Mouse (Mus musculus) midbrain, embryonic 13.5 days (tissue): ENCODE results near the gene Urah. TPM values are rescaled to one million over a fixed set of nuclear protein-coding genes. Genes with fewer than 3 reads are reported as not detected.
A peak's percentile ranks its signal among the peaks of the same experiment; 100 is the strongest.

Source experiments
- ATAC-seq: fragments of 200-750 bp; cut with Nextera tagmentation; 2 replicates; pipeline ENCODE4 v1.8.0; 2017; ENCODE audit warnings: mild to moderate bottlenecking, moderate TSS enrichment, moderate library complexity
- H3K27ac ChIP-seq: fragments of 300-500 bp; sonication (generic); 2 replicates; pipeline ENCODE4 v1.5.1; 2015; ENCODE audit warnings: inconsistent platforms, mild to moderate bottlenecking, moderate library complexity
- H3K27me3 ChIP-seq: fragments of 300-500 bp; sonication (generic); 2 replicates; pipeline ENCODE4 v1.6.1; 2015; ENCODE audit warnings: mild to moderate bottlenecking, inconsistent platforms
- H3K36me3 ChIP-seq: fragments of 300-500 bp; sonication (generic); 2 replicates; pipeline ENCODE4 v1.6.1; 2015; ENCODE audit warnings: mild to moderate bottlenecking, inconsistent platforms
- H3K4me1 ChIP-seq: fragments of 300-500 bp; sonication (generic); replicated peaks from 2 replicates; pipeline ENCODE4 v1.6.1; 2015; ENCODE audit warnings: inconsistent platforms
- H3K4me2 ChIP-seq: fragments of 300-500 bp; sonication (generic); replicated peaks from 2 replicates; pipeline ENCODE4 v1.6.1; 2015; ENCODE audit warnings: moderate library complexity, mild to moderate bottlenecking, inconsistent platforms
- H3K4me3 ChIP-seq: fragments of 300-500 bp; sonication (generic); replicated peaks from 2 replicates; pipeline ENCODE4 v1.5.1; 2015; ENCODE audit warnings: mild to moderate bottlenecking, inconsistent platforms
- H3K9ac ChIP-seq: fragments of 300-500 bp; sonication (generic); replicated peaks from 2 replicates; pipeline ENCODE4 v1.6.1; 2015; ENCODE audit warnings: mild to moderate bottlenecking, inconsistent platforms
- H3K9me3 ChIP-seq: fragments of 300-500 bp; sonication (generic); 2 replicates; pipeline ENCODE4 v1.6.1; 2016; ENCODE audit warnings: mild to moderate bottlenecking, inconsistent platforms
- WGBS: fragments of 180-500 bp; shearing (Covaris S2); methylation state at CpG from one replicate; pipeline ENCODE4 v1.1.7; 2015; 5-methylcytosine and 5-hydroxymethylcytosine counted together
- polyA plus RNA-seq: library from polyadenylated mRNA; unstranded; fragments of >200 nt; fragmentation: Nextera tagmentation; extraction: Ambion mirVana; gene quantifications from 2 replicates; pipeline ENCODE4 v1.2.1, GENCODE M21; 2015

Urah gene
- polyA plus RNA-seq, 1 experiment from 2014 or later = not detected

- H3K36me3 ChIP-seq = no peaks in the 10 kb centered on the region
- H3K4me3 ChIP-seq = no peak within 1 kb of the TSS
- no peak within 1 kb of the TSS for H3K4me2 ChIP-seq
- 34% methylated on average over 14 of the region's 14 CpGs for WGBS
- H3K9ac ChIP-seq = 0 out of 2 replicates have a peak within 1 kb of the TSS, but pooled peaks have one; percentile 3
- H3K4me1 ChIP-seq = no peaks in the 10 kb centered on the region
- no peaks in the 10 kb centered on the region for H3K9me3 ChIP-seq
- ATAC-seq = peak; percentile 92
- H3K27ac ChIP-seq = no peak within 1 kb of the TSS
- H3K27me3 ChIP-seq = peaks cover 37% of the 10 kb centered on the region
Observed at GRCm38 (mm10) chr7:140844905-140845665, 10.3 kb downstream of the Urah start, which contains the start of gene Scgb1c1. TSS of gene Scgb1c1 (plus strand) at chr7:140845547.

- H3K9ac ChIP-seq = no peak overlapping the region
- H3K4me2 ChIP-seq = no peak overlapping the region
- no peaks in the 10 kb centered on the region for H3K9me3 ChIP-seq
- 0 out of 2 replicates have a peak, but pooled peaks have one; percentile 2 for ATAC-seq
- 61% methylated on average over 4 of the region's 4 CpGs for WGBS
- H3K4me1 ChIP-seq = no peaks in the 10 kb centered on the region
- H3K36me3 ChIP-seq = no peaks in the 10 kb centered on the region
- no peak overlapping the region for H3K27ac ChIP-seq
- peaks cover 33% of the 10 kb centered on the region for H3K27me3 ChIP-seq
- no peak overlapping the region for H3K4me3 ChIP-seq
Observed at GRCm38 (mm10) chr7:140845683-140846082, 10.9 kb downstream of the Urah start.

- peaks cover 5% of the 10 kb centered on the region for H3K36me3 ChIP-seq
- no peak overlapping the region for H3K4me2 ChIP-seq
- H3K9me3 ChIP-seq = no peaks in the 10 kb centered on the region
- H3K27ac ChIP-seq = no peak overlapping the region
- peaks cover 25% of the 10 kb centered on the region for H3K27me3 ChIP-seq
- H3K4me1 ChIP-seq = no peaks in the 10 kb centered on the region
- WGBS = 85% methylated on average over 10 of the region's 10 CpGs
- no peak overlapping the region for H3K4me3 ChIP-seq
- no peak for ATAC-seq
- H3K9ac ChIP-seq = no peak overlapping the region
Observed at GRCm38 (mm10) chr7:140846676-140847075, 11.9 kb downstream of the Urah start.

- no peak within 1 kb of the TSS for H3K9ac ChIP-seq
Observed at GRCm38 (mm10) chr7:140847755-140848580, 13.2 kb downstream of the Urah start, which contains the start of gene Odf3. TSS of gene Odf3 (plus strand) at chr7:140847805.

GRCm38 (mm10) chr7:140848591-140848990 lies 13.8 kb downstream of the Urah start:
- ATAC-seq = no peak
- Histone ChIP-seq H3K9ac (no peak overlapping the region), H3K36me3 (peaks cover 24% of the 10 kb centered on the region), H3K9me3 (no peaks in the 10 kb centered on the region), H3K4me2 (no peak overlapping the region), H3K27ac (no peak overlapping the region), H3K4me3 (no peak overlapping the region), H3K4me1 (no peaks in the 10 kb centered on the region), H3K27me3 (peaks cover 7% of the 10 kb centered on the region)
- 94% methylated on average over 10 of the region's 10 CpGs for WGBS

More at GRCm38 (mm10) chr7:140847755-140848580, 13.2 kb downstream of the Urah start, which contains the start of gene Odf3:
- Histone ChIP-seq H3K9me3 (no peaks in the 10 kb centered on the region), H3K4me1 (no peaks in the 10 kb centered on the region), H3K4me2 (no peak within 1 kb of the TSS), H3K27ac (no peak within 1 kb of the TSS), H3K4me3 (no peak within 1 kb of the TSS), H3K36me3 (peaks cover 18% of the 10 kb centered on the region), H3K27me3 (peaks cover 14% of the 10 kb centered on the region)
- ATAC-seq = no peak
- WGBS = 76% methylated on average over 11 of the region's 11 CpGs

- Histone ChIP-seq H3K9ac (no peak overlapping the region), H3K4me3 (no peak overlapping the region)
- 98% methylated on average over 4 of the region's 4 CpGs for WGBS
Observed at GRCm38 (mm10) chr7:140851916-140852315, 17.1 kb downstream of the Urah start.

GRCm38 (mm10) chr7:140853386-140853785 lies 18.6 kb downstream of the Urah start:
- ATAC-seq = no peak
- H3K36me3 ChIP-seq = peaks cover 35% of the 10 kb centered on the region
- peaks cover 20% of the 10 kb centered on the region for H3K4me1 ChIP-seq
- no peak overlapping the region for H3K4me3 ChIP-seq
- H3K9ac ChIP-seq = no peak overlapping the region
- H3K27me3 ChIP-seq = no peaks in the 10 kb centered on the region
- no peaks in the 10 kb centered on the region for H3K9me3 ChIP-seq
- WGBS = 90% methylated on average over 9 of the region's 9 CpGs
- no peak overlapping the region for H3K27ac ChIP-seq
- H3K4me2 ChIP-seq = no peak overlapping the region

More at GRCm38 (mm10) chr7:140851916-140852315, 17.1 kb downstream of the Urah start:
- Histone ChIP-seq H3K4me1 (peaks cover 12% of the 10 kb centered on the region), H3K27me3 (peaks cover 4% of the 10 kb centered on the region), H3K27ac (no peak overlapping the region), H3K9me3 (no peaks in the 10 kb centered on the region), H3K4me2 (no peak overlapping the region), H3K36me3 (peaks cover 35% of the 10 kb centered on the region)
- no peak for ATAC-seq

GRCm38 (mm10) chr7:140854483-140854882 lies 19.7 kb downstream of the Urah start:
- Histone ChIP-seq H3K36me3 (peaks cover 44% of the 10 kb centered on the region), H3K27ac (no peak overlapping the region), H3K4me2 (no peak overlapping the region), H3K9ac (no peak overlapping the region), H3K9me3 (no peaks in the 10 kb centered on the region), H3K27me3 (no peaks in the 10 kb centered on the region), H3K4me3 (0 out of 2 replicates have a peak overlapping the region, but pooled peaks have one; percentile 88), H3K4me1 (peaks cover 31% of the 10 kb centered on the region)
- WGBS = 91% methylated on average over 18 of the region's 18 CpGs
- ATAC-seq = no peak

- H3K27ac ChIP-seq = no peak overlapping the region
- ATAC-seq = no peak
- H3K4me1 ChIP-seq = peaks cover 38% of the 10 kb centered on the region
- 78% methylated on average over 9 of the region's 9 CpGs for WGBS
- peak overlapping the region; percentile 88 for H3K4me3 ChIP-seq
- H3K9me3 ChIP-seq = no peaks in the 10 kb centered on the region
- no peaks in the 10 kb centered on the region for H3K27me3 ChIP-seq
- peaks cover 51% of the 10 kb centered on the region for H3K36me3 ChIP-seq
- H3K4me2 ChIP-seq = peak overlapping the region; percentile 94
- peak overlapping the region; percentile 94 for H3K9ac ChIP-seq
Observed at GRCm38 (mm10) chr7:140855181-140855580, 20.4 kb downstream of the Urah start.

GRCm38 (mm10) chr7:140855860-140856784 lies 21.3 kb downstream of the Urah start, which contains the start of gene Gm45785:
TSS of gene Gm45785 (minus strand) at chr7:140856331.
- WGBS = 1% methylated on average over 51 of the region's 51 CpGs
- Histone ChIP-seq H3K4me1 (peaks cover 40% of the 10 kb centered on the region), H3K4me3 (peak within 1 kb of the TSS; percentile 88), H3K9me3 (no peaks in the 10 kb centered on the region), H3K27me3 (no peaks in the 10 kb centered on the region), H3K4me2 (peak within 1 kb of the TSS; percentile 94), H3K9ac (peak within 1 kb of the TSS; percentile 94), H3K36me3 (peaks cover 60% of the 10 kb centered on the region), H3K27ac (peak within 1 kb of the TSS; percentile 90)
- peak; percentile 85 for ATAC-seq
